Mouse (Mus musculus): ENCODE results near the gene Lef1. TPM values are rescaled to one million over a fixed set of nuclear protein-coding genes. Genes with fewer than 3 reads are reported as not detected.

The Lef1 gene
- polyA plus RNA-seq, 1 experiment from 2014 or later: 61.3 TPM

DNA sequence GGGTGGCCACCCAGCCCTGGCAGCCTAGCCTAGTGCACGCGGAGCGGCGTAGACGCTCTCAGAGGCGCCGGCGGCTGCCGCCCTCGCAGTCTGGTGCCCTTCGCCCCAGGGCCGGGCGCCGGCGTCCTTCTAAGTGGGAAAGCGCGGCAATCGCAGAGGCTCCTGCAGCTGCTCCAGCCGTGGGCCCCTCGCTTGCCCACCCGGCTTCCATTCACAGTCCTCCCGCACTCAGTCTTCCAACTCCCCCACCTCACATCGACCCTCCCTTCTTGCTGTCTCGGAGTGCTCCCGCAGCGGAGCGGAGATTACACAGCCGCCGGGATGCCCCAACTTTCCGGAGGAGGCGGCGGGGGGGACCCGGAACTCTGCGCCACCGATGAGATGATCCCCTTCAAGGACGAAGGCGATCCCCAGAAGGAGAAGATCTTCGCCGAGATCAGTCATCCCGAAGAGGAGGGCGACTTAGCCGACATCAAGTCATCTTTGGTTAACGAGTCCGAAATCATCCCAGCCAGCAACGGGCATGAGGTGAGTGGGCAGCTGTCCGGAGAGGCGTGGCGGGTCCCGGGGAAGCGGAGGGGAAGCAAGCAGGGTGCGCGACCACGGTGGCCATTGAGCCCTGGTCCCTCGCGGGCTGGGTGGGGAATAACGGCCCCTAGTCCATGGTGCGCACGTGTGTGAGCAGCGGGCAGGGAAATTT lies 1.0 kb downstream of the Lef1 start:
- peaks cover 76% of the 10 kb centered on the region for H3K4me1 ChIP-seq
- H3K4me3 ChIP-seq: peak overlapping the region; percentile 85
- H3K36me3 ChIP-seq (replicated peaks): peaks cover 24% of the 10 kb centered on the region
- WGBS: under 1% methylated on average over 59 of the region's 59 CpGs
- no peaks in the 10 kb centered on the region for H3K9me3 ChIP-seq
- H3K27ac ChIP-seq (replicated peaks): peak overlapping the region; percentile 96
- peaks cover 41% of the 10 kb centered on the region for H3K27me3 ChIP-seq (replicated peaks; ENCODE audit: low read depth, poor library complexity, severe bottlenecking)
- peak; percentile 74 for DNase-seq (ENCODE audit: low spot score)

DNA sequence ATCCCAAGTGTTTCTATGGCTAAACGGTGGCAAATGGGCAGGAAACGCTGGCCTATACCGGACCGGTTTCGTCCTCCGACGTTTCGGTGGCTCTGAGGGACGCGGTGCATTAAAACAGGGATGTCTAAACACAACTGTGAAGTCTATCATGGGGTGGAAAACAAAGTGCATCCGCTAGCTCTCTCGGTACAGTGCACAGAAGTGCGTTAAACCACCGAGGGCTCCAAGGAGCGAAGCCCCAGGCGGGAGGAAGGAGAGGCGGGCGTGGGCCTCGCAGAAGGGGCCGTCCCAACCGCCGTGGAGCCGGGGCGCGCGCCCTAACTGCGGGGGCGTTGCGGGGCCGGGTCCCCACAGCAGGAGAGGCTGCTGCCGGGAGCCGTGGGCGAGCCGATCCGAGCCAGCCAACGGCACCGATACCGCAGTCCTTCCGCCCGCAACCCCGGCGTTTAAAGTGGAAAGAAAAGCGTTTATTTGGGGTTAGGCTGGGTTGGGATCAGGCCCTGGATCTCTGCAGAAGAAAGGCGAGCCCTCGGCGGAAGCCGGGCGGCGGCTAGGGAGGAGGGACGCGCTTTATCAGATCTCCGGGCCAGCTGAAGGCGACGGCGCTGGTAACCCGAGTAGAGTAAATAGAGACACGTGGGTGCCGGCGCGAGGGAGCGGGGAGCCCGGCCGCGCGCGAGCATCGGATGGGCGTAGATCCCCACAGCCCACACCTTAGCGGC lies 1.7 kb downstream of the Lef1 start:
- H3K9me3 ChIP-seq: no peaks in the 10 kb centered on the region
- peak overlapping the region; percentile 85 for H3K4me3 ChIP-seq
- peaks cover 68% of the 10 kb centered on the region for H3K4me1 ChIP-seq
- H3K27ac ChIP-seq (replicated peaks): peak overlapping the region; percentile 96
- peak; percentile 87 for DNase-seq (ENCODE audit: low spot score)
- peaks cover 29% of the 10 kb centered on the region for H3K36me3 ChIP-seq (replicated peaks)
- under 1% methylated on average over 69 of the region's 69 CpGs for WGBS
- peaks cover 34% of the 10 kb centered on the region for H3K27me3 ChIP-seq (replicated peaks; ENCODE audit: low read depth, poor library complexity, severe bottlenecking)

DNA sequence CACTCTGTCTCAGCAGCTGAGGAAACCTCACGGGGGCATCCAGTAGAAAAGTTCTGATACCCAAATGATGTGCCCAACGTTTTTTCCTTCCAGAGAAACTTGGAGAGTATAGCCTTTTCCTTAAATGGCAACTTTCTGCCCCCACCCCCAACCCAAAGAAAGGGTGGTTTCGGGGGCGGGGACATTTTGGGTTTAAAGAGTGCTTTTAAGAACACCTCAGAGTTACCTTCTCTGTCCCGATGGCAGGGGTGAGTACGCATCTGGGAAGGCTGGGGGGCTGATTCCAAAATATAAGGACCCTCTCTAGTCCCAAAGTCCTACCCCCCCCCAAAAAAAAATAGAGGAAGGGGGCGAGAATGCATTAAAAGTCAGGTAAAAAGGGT lies 2.3 kb downstream of the Lef1 start:
- Histone ChIP-seq H3K4me1 (peaks cover 63% of the 10 kb centered on the region), H3K9me3 (no peaks in the 10 kb centered on the region), H3K27me3 (replicated peaks; ENCODE audit: low read depth, poor library complexity, severe bottlenecking) (peaks cover 28% of the 10 kb centered on the region), H3K36me3 (replicated peaks) (peaks cover 34% of the 10 kb centered on the region), H3K4me3 (peak overlapping the region; percentile 85), H3K27ac (replicated peaks) (peak overlapping the region; percentile 96)
- WGBS: under 1% methylated on average over 7 of the region's 7 CpGs
- no peak for DNase-seq (ENCODE audit: low spot score)

DNA sequence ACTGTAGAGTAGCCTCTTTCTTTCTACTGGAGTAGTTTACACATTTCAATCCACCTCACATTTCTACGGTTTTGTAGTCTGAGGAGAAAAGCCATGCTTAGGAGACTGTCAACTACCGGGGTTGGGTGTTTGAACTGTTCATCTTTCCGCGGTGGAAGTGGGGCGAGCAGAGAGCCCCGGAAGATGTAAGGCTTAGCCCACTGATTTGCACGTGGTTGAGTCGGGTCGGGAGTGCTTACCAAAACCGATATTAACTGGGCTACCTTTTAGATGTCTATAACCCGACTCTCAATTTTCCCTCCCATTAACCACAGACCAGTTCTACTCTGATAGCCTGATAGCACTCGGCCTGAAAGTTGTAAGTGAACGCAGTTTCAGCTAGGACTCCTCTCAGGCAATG lies 2.8 kb downstream of the Lef1 start:
- no peak overlapping the region for H3K27ac ChIP-seq (replicated peaks)

DNA sequence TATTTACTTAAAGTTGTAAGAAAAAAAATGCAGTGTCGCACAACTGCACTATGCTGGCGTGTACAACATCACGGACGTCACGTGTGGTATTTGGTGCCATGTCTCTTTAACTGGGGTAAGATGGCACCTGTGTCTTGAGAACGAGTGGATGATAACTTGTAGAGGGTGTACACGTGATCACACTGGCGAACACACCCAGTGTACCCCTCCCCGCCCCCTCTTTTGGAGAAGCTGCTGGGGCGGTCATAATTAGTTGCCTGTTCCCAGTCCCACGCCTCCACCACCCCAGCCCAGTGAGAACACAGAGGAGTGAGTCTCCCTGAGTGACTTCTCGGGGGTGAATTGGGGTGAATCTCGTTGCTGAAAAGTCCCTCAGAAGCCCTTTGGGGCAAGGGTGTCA lies 5.8 kb downstream of the Lef1 start:
- Histone ChIP-seq H3K4me3 (no peak overlapping the region), H3K9me3 (no peaks in the 10 kb centered on the region), H3K4me1 (peaks cover 33% of the 10 kb centered on the region), H3K27me3 (replicated peaks; ENCODE audit: low read depth, poor library complexity, severe bottlenecking) (peaks cover 4% of the 10 kb centered on the region), H3K36me3 (replicated peaks) (peaks cover 67% of the 10 kb centered on the region), H3K27ac (replicated peaks) (no peak overlapping the region)
- DNase-seq (ENCODE audit: low spot score): no peak
- WGBS: 94% methylated on average over 13 of the region's 13 CpGs

More for the DNA sequence above, 2.8 kb downstream of the Lef1 start:
- Histone ChIP-seq H3K4me1 (peaks cover 58% of the 10 kb centered on the region), H3K9me3 (no peaks in the 10 kb centered on the region), H3K4me3 (peak overlapping the region; percentile 85), H3K27me3 (replicated peaks; ENCODE audit: low read depth, poor library complexity, severe bottlenecking) (peaks cover 23% of the 10 kb centered on the region), H3K36me3 (replicated peaks) (peaks cover 38% of the 10 kb centered on the region)
- no peak for DNase-seq (ENCODE audit: low spot score)
- WGBS: 2% methylated on average over 13 of the region's 13 CpGs

DNA sequence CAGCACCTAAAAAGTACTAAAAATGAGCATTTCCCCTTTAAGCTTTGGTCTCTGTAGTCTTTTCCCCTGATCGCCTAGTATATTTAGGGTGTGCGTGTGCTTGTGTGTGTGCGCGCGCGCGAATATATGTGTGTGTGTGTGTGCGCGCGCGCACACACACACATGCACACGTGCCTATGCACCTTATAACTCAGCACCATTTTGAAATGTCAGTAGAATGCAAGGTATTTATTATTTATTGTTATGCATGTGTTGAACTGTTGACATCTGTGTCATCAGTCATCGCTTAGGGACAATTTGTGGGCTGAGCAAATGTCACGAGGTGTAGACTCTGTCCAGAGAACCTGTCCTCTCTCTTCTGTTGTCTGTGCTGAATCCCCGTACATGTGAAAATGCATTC lies 7.1 kb downstream of the Lef1 start:
- Histone ChIP-seq H3K4me1 (peaks cover 22% of the 10 kb centered on the region), H3K27me3 (replicated peaks; ENCODE audit: low read depth, poor library complexity, severe bottlenecking) (peaks cover 4% of the 10 kb centered on the region), H3K9me3 (no peaks in the 10 kb centered on the region), H3K36me3 (replicated peaks) (peaks cover 79% of the 10 kb centered on the region), H3K4me3 (no peak overlapping the region), H3K27ac (replicated peaks) (no peak overlapping the region)
- DNase-seq (ENCODE audit: low spot score): no peak
- 94% methylated on average over 15 of the region's 15 CpGs for WGBS

DNA sequence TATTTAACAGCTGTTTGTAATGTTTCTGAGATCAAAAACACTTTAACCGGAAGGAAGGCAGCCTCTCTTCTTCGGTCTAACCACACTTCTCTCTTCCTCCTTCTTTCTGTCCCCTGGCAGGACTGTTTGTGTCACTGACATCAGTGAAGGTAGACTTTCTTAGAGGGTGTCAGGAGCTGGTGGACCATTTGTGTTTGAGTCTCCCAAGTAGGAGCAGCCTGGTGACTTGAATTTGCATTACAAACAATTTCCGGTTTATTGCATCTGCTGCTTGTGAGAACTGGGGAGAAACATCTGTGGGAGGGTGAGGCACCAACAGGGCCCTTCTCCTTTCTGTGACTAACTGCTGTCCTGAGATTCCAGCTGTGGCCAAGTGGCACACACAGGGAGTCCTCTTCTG lies 7.6 kb downstream of the Lef1 start:
- peaks cover 85% of the 10 kb centered on the region for H3K36me3 ChIP-seq (replicated peaks)
- no peak overlapping the region for H3K27ac ChIP-seq (replicated peaks)
- H3K9me3 ChIP-seq: no peaks in the 10 kb centered on the region
- DNase-seq (ENCODE audit: low spot score): no peak
- H3K4me3 ChIP-seq: no peak overlapping the region
- peaks cover 4% of the 10 kb centered on the region; the same call in 1 of the 2 replicates for H3K27me3 ChIP-seq (replicated peaks; ENCODE audit: low read depth, poor library complexity, severe bottlenecking)
- WGBS: 73% methylated on average over 3 of the region's 3 CpGs
- H3K4me1 ChIP-seq: peaks cover 17% of the 10 kb centered on the region

DNA sequence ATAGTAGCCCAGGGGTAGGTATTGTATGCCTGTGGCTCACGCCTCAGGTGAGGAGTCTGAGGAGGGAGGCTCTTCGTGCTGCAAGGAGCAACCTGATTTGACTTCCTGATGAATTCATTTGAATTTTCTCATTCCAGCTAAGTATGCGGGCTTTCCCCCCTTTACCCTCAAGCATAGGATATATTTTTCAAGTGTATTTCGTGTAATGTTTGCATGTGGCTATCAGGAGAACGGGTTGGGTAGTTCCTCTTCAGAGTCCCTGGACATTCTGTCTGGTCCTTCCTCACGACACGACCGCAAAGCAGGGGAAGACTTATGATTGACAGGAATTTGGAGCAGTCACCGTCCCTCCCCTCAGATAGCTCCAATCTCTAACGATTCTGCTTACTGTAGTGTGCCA lies 9.2 kb downstream of the Lef1 start:
- Histone ChIP-seq H3K27ac (replicated peaks) (no peak overlapping the region), H3K36me3 (replicated peaks) (peaks cover 86% of the 10 kb centered on the region), H3K4me1 (peaks cover 2% of the 10 kb centered on the region; the same call in 1 of the 2 replicates), H3K4me3 (no peak overlapping the region), H3K9me3 (no peaks in the 10 kb centered on the region), H3K27me3 (replicated peaks; ENCODE audit: low read depth, poor library complexity, severe bottlenecking) (no peaks in the 10 kb centered on the region)
- DNase-seq (ENCODE audit: low spot score): no peak
- 90% methylated on average over 10 of the region's 10 CpGs for WGBS

DNA sequence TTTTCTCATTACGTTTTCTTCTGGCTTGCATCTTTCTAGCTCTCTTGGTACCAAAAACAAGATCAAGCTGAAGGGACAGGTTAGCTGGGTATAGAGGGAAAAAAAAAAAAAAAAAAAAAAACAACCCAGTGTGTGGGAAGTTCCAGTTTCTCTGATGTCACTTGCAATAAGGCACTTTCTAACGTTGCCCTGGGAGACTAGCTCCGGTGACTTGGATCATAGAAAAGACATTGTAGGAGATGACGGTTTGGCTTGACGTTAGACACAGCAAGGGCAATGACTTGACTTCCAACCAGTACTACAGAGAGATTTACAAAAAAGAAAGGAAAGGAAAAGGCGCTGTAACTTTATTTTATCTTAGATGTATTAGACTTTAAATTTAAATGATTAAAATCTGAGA lies 13.2 kb downstream of the Lef1 start:
- Histone ChIP-seq H3K27me3 (replicated peaks; ENCODE audit: low read depth, poor library complexity, severe bottlenecking) (no peaks in the 10 kb centered on the region), H3K9me3 (no peaks in the 10 kb centered on the region), H3K4me3 (no peak overlapping the region), H3K36me3 (replicated peaks) (peaks cover 78% of the 10 kb centered on the region), H3K4me1 (no peaks in the 10 kb centered on the region), H3K27ac (replicated peaks) (no peak overlapping the region)
- 93% methylated on average over 6 of the region's 6 CpGs for WGBS
- no peak for DNase-seq (ENCODE audit: low spot score)

DNA sequence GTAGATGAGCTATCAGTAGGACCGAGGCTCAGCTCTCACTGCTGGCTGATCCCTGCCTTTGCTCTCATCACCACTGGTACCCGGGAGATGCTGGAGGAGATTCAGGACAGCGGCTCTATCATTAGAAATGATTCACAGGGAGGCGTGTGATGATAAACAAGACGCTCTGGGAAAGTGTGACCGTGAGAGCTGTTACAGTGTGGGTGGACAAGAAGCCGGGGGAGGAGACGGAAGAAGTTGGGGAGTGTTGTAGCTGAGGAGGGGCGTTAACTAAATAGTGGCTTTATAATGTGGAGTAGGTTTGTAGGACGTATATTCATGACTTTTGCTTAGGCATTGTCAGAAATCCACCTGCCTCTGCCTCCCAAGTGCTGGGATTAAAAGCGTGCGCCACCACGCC lies 15.6 kb downstream of the Lef1 start:
- DNase-seq (ENCODE audit: low spot score): no peak
- Histone ChIP-seq H3K27ac (replicated peaks) (no peak overlapping the region), H3K4me3 (no peak overlapping the region), H3K4me1 (no peaks in the 10 kb centered on the region), H3K9me3 (no peaks in the 10 kb centered on the region), H3K27me3 (replicated peaks; ENCODE audit: low read depth, poor library complexity, severe bottlenecking) (no peaks in the 10 kb centered on the region), H3K36me3 (replicated peaks) (peaks cover 68% of the 10 kb centered on the region)
- 95% methylated on average over 13 of the region's 13 CpGs for WGBS

DNA sequence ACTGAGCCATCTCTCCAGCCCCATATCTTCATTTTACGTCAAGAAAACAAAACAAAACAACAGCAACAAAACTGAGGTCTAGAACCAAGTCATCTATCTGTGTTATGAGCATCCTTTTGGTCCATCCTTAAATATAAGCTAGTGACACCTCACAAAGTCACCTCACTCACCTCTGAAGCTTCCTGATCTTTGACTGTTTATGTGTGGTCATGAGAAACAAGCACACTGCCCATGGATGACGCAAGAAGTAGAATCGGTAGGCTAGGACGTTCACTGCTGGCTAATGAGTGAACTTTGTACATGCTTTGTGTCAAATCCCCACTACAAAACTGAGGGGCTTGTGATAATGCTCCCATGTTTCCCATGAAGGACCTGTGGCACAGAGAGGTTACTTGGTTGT lies 16.2 kb downstream of the Lef1 start:
- no peak overlapping the region for H3K27ac ChIP-seq (replicated peaks)
- no peaks in the 10 kb centered on the region for H3K4me1 ChIP-seq
- H3K27me3 ChIP-seq (replicated peaks; ENCODE audit: low read depth, poor library complexity, severe bottlenecking): no peaks in the 10 kb centered on the region
- no peak for DNase-seq (ENCODE audit: low spot score)
- WGBS: 94% methylated on average over 4 of the region's 4 CpGs
- H3K36me3 ChIP-seq (replicated peaks): peaks cover 68% of the 10 kb centered on the region
- no peaks in the 10 kb centered on the region for H3K9me3 ChIP-seq
- no peak overlapping the region for H3K4me3 ChIP-seq

DNA sequence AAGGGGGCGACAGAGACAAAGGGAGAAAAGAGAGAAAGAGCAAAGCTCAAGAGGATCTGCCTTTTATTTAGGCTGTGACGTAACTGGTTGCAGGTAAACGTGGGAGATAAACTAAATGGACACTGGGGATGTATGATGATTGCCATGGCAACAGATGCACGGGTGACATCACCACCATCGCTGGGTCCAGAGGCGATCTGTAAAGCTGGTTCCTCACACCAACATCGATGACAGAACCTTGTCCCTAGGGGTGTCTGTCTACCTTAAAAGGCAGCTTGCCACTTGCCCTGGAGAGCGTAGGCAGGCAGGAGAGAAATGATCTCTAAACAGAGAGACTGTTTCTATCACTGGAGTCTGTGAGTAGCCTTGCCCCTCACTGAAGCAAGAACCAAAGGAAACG lies 23.7 kb downstream of the Lef1 start:
- no peak for DNase-seq (ENCODE audit: low spot score)
- peaks cover 53% of the 10 kb centered on the region for H3K4me1 ChIP-seq
- H3K27me3 ChIP-seq (replicated peaks; ENCODE audit: low read depth, poor library complexity, severe bottlenecking): no peaks in the 10 kb centered on the region
- 0 out of 2 replicates have a peak overlapping the region, but pooled peaks have one; percentile 44 for H3K27ac ChIP-seq (replicated peaks)
- H3K9me3 ChIP-seq: no peaks in the 10 kb centered on the region
- no peak overlapping the region for H3K4me3 ChIP-seq
- peaks cover 22% of the 10 kb centered on the region for H3K36me3 ChIP-seq (replicated peaks)
- 68% methylated on average over 9 of the region's 9 CpGs for WGBS

DNA sequence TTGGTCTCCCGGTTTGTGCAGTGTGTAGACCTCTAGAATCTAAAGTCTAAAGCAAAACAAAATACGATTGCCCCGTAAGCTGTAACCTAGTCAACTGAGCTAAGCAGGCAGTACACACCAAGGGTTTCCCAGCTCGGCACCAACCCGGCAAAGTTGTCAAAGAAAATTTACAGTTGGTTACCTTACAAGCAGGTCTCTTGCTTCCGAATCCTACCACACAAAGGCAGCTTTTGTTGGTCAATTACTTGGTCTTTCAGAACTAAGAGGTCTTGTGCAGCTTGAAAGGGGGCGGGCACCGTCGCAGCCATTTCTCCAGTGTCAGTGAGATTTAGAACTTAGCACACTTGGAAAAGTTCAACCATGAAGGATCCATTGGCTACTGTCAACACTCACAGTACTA lies 25.2 kb downstream of the Lef1 start:
- no peaks in the 10 kb centered on the region for H3K27me3 ChIP-seq (replicated peaks; ENCODE audit: low read depth, poor library complexity, severe bottlenecking)
- H3K4me3 ChIP-seq: no peak overlapping the region
- H3K9me3 ChIP-seq: no peaks in the 10 kb centered on the region
- no peak overlapping the region for H3K27ac ChIP-seq (replicated peaks)
- no peak for DNase-seq (ENCODE audit: low spot score)
- peaks cover 24% of the 10 kb centered on the region for H3K36me3 ChIP-seq (replicated peaks)
- peaks cover 66% of the 10 kb centered on the region for H3K4me1 ChIP-seq
- WGBS: 42% methylated on average over 9 of the region's 9 CpGs
